Mouse (Mus musculus) neural tube, embryonic 11.5 days (tissue): ENCODE results near the gene Gm42715. TPM values are rescaled to one million over a fixed set of nuclear protein-coding genes. Genes with fewer than 3 reads are reported as not detected.

ENCODE experiments used
- ATAC-seq: fragments of 200-750 bp; cut with Nextera tagmentation; 2 replicates; pipeline ENCODE4 v1.8.0; 2017; ENCODE audit warnings: moderate number of reproducible peaks, mild to moderate bottlenecking, moderate TSS enrichment, moderate library complexity; ENCODE audit not compliant: insufficient read depth, low FRiP score, low TSS enrichment
- DNase-seq: peaks from one replicate; pipeline ENCODE4 v3.0.0-alpha.2; 2015; ENCODE audit warnings: low spot score
- H3K27ac ChIP-seq: fragments of 300-500 bp; sonication (generic); 2 replicates; pipeline ENCODE4 v1.5.1; 2014; ENCODE audit warnings: low read depth, mild to moderate bottlenecking, low read length
- H3K27me3 ChIP-seq: fragments of 300-500 bp; sonication (generic); 2 replicates; pipeline ENCODE4 v1.6.1; 2014; ENCODE audit warnings: mild to moderate bottlenecking, low read length, mixed read lengths; ENCODE audit not compliant: control insufficient read depth, insufficient read depth
- H3K36me3 ChIP-seq: fragments of 300-500 bp; sonication (generic); 2 replicates; pipeline ENCODE4 v1.6.1; 2014; ENCODE audit warnings: mild to moderate bottlenecking, low read length, moderate library complexity, mixed read lengths; ENCODE audit not compliant: control insufficient read depth, insufficient read depth
- H3K4me1 ChIP-seq: fragments of 300-500 bp; sonication (generic); 2 replicates; pipeline ENCODE4 v1.6.1; 2014; ENCODE audit warnings: low read length, mixed read lengths; ENCODE audit not compliant: control insufficient read depth, insufficient read depth
- H3K4me2 ChIP-seq: fragments of 300-500 bp; sonication (generic); 2 replicates; pipeline ENCODE4 v1.6.1; 2014; ENCODE audit warnings: low read depth, mild to moderate bottlenecking, moderate library complexity
- H3K4me3 ChIP-seq: fragments of 300-500 bp; sonication (generic); 2 replicates; pipeline ENCODE4 v1.5.1; 2014; ENCODE audit warnings: low read depth, low read length
- H3K9ac ChIP-seq: fragments of 300-500 bp; sonication (generic); 2 replicates; pipeline ENCODE4 v1.6.1; 2014; ENCODE audit warnings: mild to moderate bottlenecking, low read length
- H3K9me3 ChIP-seq: fragments of 300-500 bp; sonication (generic); 2 replicates; pipeline ENCODE4 v1.6.1; 2016; ENCODE audit warnings: low read length; ENCODE audit not compliant: control insufficient read depth
- WGBS: fragments of 180-500 bp; shearing (Covaris S2); extraction: QIAGEN DNeasy Blood & Tissue Kit; methylation state at CpG from one replicate; pipeline ENCODE4 v1.1.7; 2014; 5-methylcytosine and 5-hydroxymethylcytosine counted together
- polyA plus RNA-seq: library from polyadenylated mRNA; unstranded; fragments of >200 nt; fragmentation: Nextera tagmentation; extraction: Ambion mirVana; gene quantifications from 2 replicates; pipeline ENCODE4 v1.2.1, GENCODE M21; 2014

Gm42715 gene
- polyA plus RNA-seq, 1 experiment from 2014 or later, result 18.4 TPM

- Histone ChIP-seq H3K36me3 (peaks cover 33% of the 10 kb centered on the region), H3K4me2 (no peak overlapping the region), H3K9ac (no peak overlapping the region), H3K27ac (no peak overlapping the region), H3K9me3 (no peaks in the 10 kb centered on the region), H3K27me3 (no peaks in the 10 kb centered on the region), H3K4me3 (no peak overlapping the region), H3K4me1 (no peaks in the 10 kb centered on the region)
- WGBS, result 94% methylated on average over 11 of the region's 11 CpGs
- DNase-seq (no peak), ATAC-seq (no peak)
Measured at GRCm38 (mm10) chr7:127560580-127560979, 41.2 kb downstream of the Gm42715 start.

- WGBS, result 96% methylated on average over 5 of the region's 5 CpGs
- no peaks in the 10 kb centered on the region for H3K27me3 ChIP-seq
- ATAC-seq, result no peak
Measured at GRCm38 (mm10) chr7:127561340-127561858, 42.0 kb downstream of the Gm42715 start, which contains the start of gene Tmem265. TSS of gene Tmem265 (plus strand) at chr7:127561390.

GRCm38 (mm10) chr7:127564381-127565150, 45.2 kb downstream of the Gm42715 start:
- Histone ChIP-seq H3K4me3 (no peak overlapping the region), H3K36me3 (peaks cover 18% of the 10 kb centered on the region), H3K4me1 (no peaks in the 10 kb centered on the region), H3K9ac (no peak overlapping the region), H3K27ac (no peak overlapping the region), H3K4me2 (no peak overlapping the region), H3K9me3 (no peaks in the 10 kb centered on the region), H3K27me3 (no peaks in the 10 kb centered on the region)
- WGBS, result 91% methylated on average over 6 of the region's 6 CpGs
- DNase-seq (no peak), ATAC-seq (no peak)

More at GRCm38 (mm10) chr7:127561340-127561858, 42.0 kb downstream of the Gm42715 start, which contains the start of gene Tmem265:
- H3K36me3 ChIP-seq, result peaks cover 31% of the 10 kb centered on the region
- H3K9me3 ChIP-seq, result no peaks in the 10 kb centered on the region
- H3K9ac ChIP-seq, result no peak within 1 kb of the TSS
- no peak for DNase-seq
- no peak within 1 kb of the TSS for H3K4me2 ChIP-seq
- H3K4me1 ChIP-seq, result no peaks in the 10 kb centered on the region
- no peak within 1 kb of the TSS for H3K4me3 ChIP-seq
- no peak within 1 kb of the TSS for H3K27ac ChIP-seq

- ATAC-seq (peak; percentile 97), DNase-seq (peak; percentile 89)
- Histone ChIP-seq H3K4me2 (peak within 1 kb of the TSS; percentile 97), H3K27me3 (no peaks in the 10 kb centered on the region), H3K36me3 (peaks cover 9% of the 10 kb centered on the region), H3K9ac (peak within 1 kb of the TSS; percentile 76), H3K27ac (peak within 1 kb of the TSS; percentile 62; the same call in 1 of the 2 replicates), H3K4me3 (peak within 1 kb of the TSS; percentile 86), H3K9me3 (no peaks in the 10 kb centered on the region), H3K4me1 (peaks cover 8% of the 10 kb centered on the region; the same call in 1 of the 2 replicates)
- WGBS, result under 1% methylated on average over 17 of the region's 17 CpGs
Measured at GRCm38 (mm10) chr7:127572895-127573471, 53.6 kb downstream of the Gm42715 start, which contains the start of gene Phkg2. TSS of gene Phkg2 (plus strand) at chr7:127573340.

- Histone ChIP-seq H3K36me3 (peaks cover 9% of the 10 kb centered on the region), H3K9ac (peak overlapping the region; percentile 76), H3K27ac (peak overlapping the region; percentile 62; the same call in 1 of the 2 replicates), H3K4me3 (peak overlapping the region; percentile 86), H3K9me3 (no peaks in the 10 kb centered on the region), H3K27me3 (no peaks in the 10 kb centered on the region), H3K4me2 (peak overlapping the region; percentile 97), H3K4me1 (peaks cover 8% of the 10 kb centered on the region; the same call in 1 of the 2 replicates)
- under 1% methylated on average over 20 of the region's 28 CpGs for WGBS
- DNase-seq (no peak), ATAC-seq (peak; percentile 65; the same call in 1 of the 2 replicates)
Measured at GRCm38 (mm10) chr7:127573503-127574008, 54.2 kb downstream of the Gm42715 start.

GRCm38 (mm10) chr7:127574115-127574514, 54.7 kb downstream of the Gm42715 start:
- DNase-seq, result no peak
- peaks cover 8% of the 10 kb centered on the region; the same call in 1 of the 2 replicates for H3K4me1 ChIP-seq
- no peaks in the 10 kb centered on the region for H3K27me3 ChIP-seq
- ATAC-seq, result no peak
- no peak overlapping the region for H3K27ac ChIP-seq
- peak overlapping the region; percentile 76 for H3K9ac ChIP-seq
- H3K4me2 ChIP-seq, result peak overlapping the region; percentile 97
- H3K9me3 ChIP-seq, result no peaks in the 10 kb centered on the region
- 31% methylated on average over 7 of the region's 7 CpGs for WGBS
- H3K36me3 ChIP-seq, result peaks cover 9% of the 10 kb centered on the region
- peak overlapping the region; percentile 86 for H3K4me3 ChIP-seq

- ATAC-seq (no peak), DNase-seq (no peak)
- peaks cover 6% of the 10 kb centered on the region for H3K4me1 ChIP-seq
- H3K27ac ChIP-seq, result no peak overlapping the region
- H3K9ac ChIP-seq, result no peak overlapping the region
- H3K4me2 ChIP-seq, result no peak overlapping the region
- no peaks in the 10 kb centered on the region for H3K9me3 ChIP-seq
- H3K36me3 ChIP-seq, result peaks cover 22% of the 10 kb centered on the region
- H3K4me3 ChIP-seq, result no peak overlapping the region
- 94% methylated on average over 6 of the region's 6 CpGs for WGBS
- no peaks in the 10 kb centered on the region for H3K27me3 ChIP-seq
Measured at GRCm38 (mm10) chr7:127583260-127583659, 63.9 kb downstream of the Gm42715 start.

- H3K4me1 ChIP-seq, result peaks cover 12% of the 10 kb centered on the region
- H3K9me3 ChIP-seq, result no peaks in the 10 kb centered on the region
- DNase-seq (no peak), ATAC-seq (no peak)
- H3K4me3 ChIP-seq, result no peak overlapping the region
- H3K27me3 ChIP-seq, result no peaks in the 10 kb centered on the region
- no peak overlapping the region for H3K4me2 ChIP-seq
- H3K27ac ChIP-seq, result no peak overlapping the region
- no peak overlapping the region for H3K9ac ChIP-seq
- WGBS, result 92% methylated on average over 7 of the region's 7 CpGs
- H3K36me3 ChIP-seq, result peaks cover 17% of the 10 kb centered on the region
Measured at GRCm38 (mm10) chr7:127585031-127585430, 65.6 kb downstream of the Gm42715 start.
